Mouse (Mus musculus) ES-E14 (cell line): ENCODE results near the gene Gp9.

Experiments used
- CHD2 ChIP-seq: IDR thresholded peaks from 2 replicates; pipeline ENCODE4 v1.6.1; 2014; ENCODE audit warnings: mild to moderate bottlenecking, low read depth, low read length, inconsistent platforms
- HCFC1 ChIP-seq: IDR thresholded peaks from 2 replicates; pipeline ENCODE4 v1.6.1; 2012; ENCODE audit warnings: low read length, inconsistent platforms, borderline replicate concordance; ENCODE audit not compliant: insufficient read depth
- ZC3H11A ChIP-seq: IDR thresholded peaks from 2 replicates; pipeline ENCODE4 v1.6.1; 2012; ENCODE audit warnings: low read depth, mild to moderate bottlenecking, inconsistent platforms, low read length, borderline replicate concordance
- ZNF384 ChIP-seq: IDR thresholded peaks from 2 replicates; pipeline ENCODE4 v1.6.1; 2012; ENCODE audit warnings: low read depth, low read length, inconsistent platforms

DNA sequence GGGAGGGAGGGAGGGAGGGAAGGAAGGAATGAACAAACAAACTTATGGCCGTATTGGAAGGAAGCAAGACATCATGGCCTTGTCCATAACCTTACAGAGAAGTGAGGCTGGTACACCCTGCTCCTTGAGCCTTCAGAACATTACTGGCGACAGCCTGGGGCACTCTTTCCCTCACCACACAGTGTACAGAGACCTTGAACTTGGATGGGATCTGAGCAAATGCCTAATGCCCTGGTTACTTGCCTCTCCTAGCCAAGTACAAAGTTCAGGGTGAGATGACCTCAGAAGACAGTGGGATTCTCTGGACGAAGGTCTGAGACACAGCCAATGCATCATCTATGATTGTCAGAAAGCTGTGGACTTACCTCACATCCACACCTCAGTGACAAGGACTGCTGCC is 18.0 kb upstream of the Gp9 start:
- TF ChIP-seq HCFC1 (no peak), ZNF384 (no peak), ZC3H11A (no peak), CHD2 (no peak)
